Mouse (Mus musculus) CH12.LX (cell line): ENCODE results near the gene Daglb. TPM values are rescaled to one million over a fixed set of nuclear protein-coding genes. Genes with fewer than 3 reads are reported as not detected.
A peak's percentile ranks its signal among the peaks of the same experiment; 100 is the strongest.

Experiments
- DNase-seq: peaks from one replicate; pipeline ENCODE4 v3.0.0-alpha.2; 2013; ENCODE audit errors: extremely low read depth
- H3K27ac ChIP-seq: 2 replicates; pipeline ENCODE4 v1.5.1; 2012; ENCODE audit warnings: low read depth, mild to moderate bottlenecking, control low read depth, moderate library complexity; ENCODE audit not compliant: insufficient read depth
- H3K27me3 ChIP-seq: replicated peaks from 2 replicates; pipeline ENCODE3; 2012; ENCODE audit warnings: inconsistent platforms
- H3K36me3 ChIP-seq, 2 experiments: replicated peaks in 1 of 2; 2 replicates each; pipeline versions ENCODE3 to v1.6.1; 2012; ENCODE audit warnings: inconsistent platforms in 1 of 2, low read length in 1 of 2, mild to moderate bottlenecking in 1 of 2, mixed read lengths in 1 of 2, moderate library complexity in 1 of 2; ENCODE audit not compliant: control insufficient read depth in 1 of 2, insufficient read depth in 1 of 2
- H3K4me1 ChIP-seq, 2 experiments: 2 replicates each; pipeline ENCODE4 v1.6.1; 2012; ENCODE audit warnings: inconsistent platforms in 1 of 2, moderate library complexity in 1 of 2; ENCODE audit not compliant: insufficient read depth in 2 of 2, control insufficient read depth in 1 of 2
- H3K4me2 ChIP-seq: 2 replicates; pipeline ENCODE4 v1.6.1; 2012; ENCODE audit warnings: low read depth, mild to moderate bottlenecking, control low read depth; ENCODE audit not compliant: poor library complexity, insufficient read depth, severe bottlenecking
- H3K4me3 ChIP-seq, 3 experiments: fragments of 150-350 bp in 1 of 3; sonication (generic) in 1 of 3; replicated peaks in 1 of 3; 2 replicates each; pipeline versions ENCODE3 to v1.5.1; 2011 to 2012; ENCODE audit warnings: low read depth in 2 of 3, low read length in 2 of 3, mild to moderate bottlenecking in 2 of 3, moderate library complexity in 2 of 3, control low read depth in 1 of 3, improper control_type of control experiment in 1 of 3, inconsistent platforms in 1 of 3, mixed read lengths in 1 of 3; ENCODE audit not compliant: poor library complexity in 1 of 3
- H3K79me2 ChIP-seq: replicated peaks from 2 replicates; pipeline ENCODE4 v1.6.1; 2012; ENCODE audit warnings: mild to moderate bottlenecking, moderate library complexity; ENCODE audit not compliant: control insufficient read depth, poor library complexity, insufficient read depth, severe bottlenecking; ENCODE audit errors: extremely low read depth
- H3K9ac ChIP-seq: 2 replicates; pipeline ENCODE4 v1.6.1; 2012; ENCODE audit warnings: low read depth, mild to moderate bottlenecking, control low read depth, moderate library complexity; ENCODE audit not compliant: insufficient read depth
- H3K9me3 ChIP-seq: replicated peaks from 2 replicates; pipeline ENCODE3; 2012; ENCODE audit warnings: low read length, inconsistent platforms, mixed read lengths
- BHLHE40 ChIP-seq: IDR thresholded peaks from 2 replicates; pipeline ENCODE4 v1.6.1; 2011; ENCODE audit warnings: mild to moderate bottlenecking, low read depth, low read length, improper control_type of control experiment
- CHD1 ChIP-seq: IDR thresholded peaks from 2 replicates; pipeline ENCODE4 v1.6.1; 2012; ENCODE audit warnings: low read depth, low read length, improper control_type of control experiment, inconsistent platforms
- CTCF ChIP-seq, 2 experiments: IDR thresholded peaks in 1 of 2; conservative IDR thresholded peaks in 1 of 2; 2 replicates each; pipeline ENCODE4 v1.5.1; 2011 to 2012; ENCODE audit warnings: low read depth in 2 of 2, low read length in 2 of 2, improper control_type of control experiment in 1 of 2, inconsistent platforms in 1 of 2, mild to moderate bottlenecking in 1 of 2, moderate library complexity in 1 of 2
- GABPA ChIP-seq: IDR thresholded peaks from 2 replicates; pipeline ENCODE4 v1.6.1; 2012; ENCODE audit warnings: low read depth, low read length, improper control_type of control experiment, inconsistent platforms; ENCODE audit not compliant: insufficient replicate concordance
- HCFC1 ChIP-seq: IDR thresholded peaks from 2 replicates; pipeline ENCODE4 v1.6.1; 2012; ENCODE audit warnings: low read depth, mild to moderate bottlenecking, inconsistent platforms, low read length, improper control_type of control experiment
- IRF4 ChIP-seq: IDR thresholded peaks from 2 replicates; pipeline ENCODE4 v1.6.1; 2014; ENCODE audit warnings: low read depth, mild to moderate bottlenecking, inconsistent platforms, low read length, improper control_type of control experiment
- JUN ChIP-seq: IDR thresholded peaks from 2 replicates; pipeline ENCODE4 v1.6.1; 2011; ENCODE audit warnings: low read depth, mild to moderate bottlenecking, low read length, improper control_type of control experiment, moderate library complexity; ENCODE audit not compliant: insufficient read depth
- JUND ChIP-seq: conservative IDR thresholded peaks from 2 replicates; pipeline ENCODE4 v1.6.1; 2011; ENCODE audit warnings: low read depth, low read length, improper control_type of control experiment
- KAT2A ChIP-seq: IDR thresholded peaks from 2 replicates; pipeline ENCODE4 v1.6.1; 2012; ENCODE audit warnings: low read length, improper control_type of control experiment, inconsistent platforms; ENCODE audit not compliant: insufficient replicate concordance
- MAX ChIP-seq: IDR thresholded peaks from 2 replicates; pipeline ENCODE4 v1.6.1; 2011; ENCODE audit warnings: low read length, improper control_type of control experiment
- MAZ ChIP-seq: IDR thresholded peaks from 2 replicates; pipeline ENCODE4 v1.6.1; 2012; ENCODE audit warnings: low read depth, mild to moderate bottlenecking, inconsistent platforms, low read length, improper control_type of control experiment, moderate library complexity
- MEF2A ChIP-seq: IDR thresholded peaks from 2 replicates; pipeline ENCODE4 v1.6.1; 2014; ENCODE audit warnings: low read depth, mild to moderate bottlenecking, inconsistent platforms, low read length, improper control_type of control experiment, borderline replicate concordance
- MXI1 ChIP-seq: IDR thresholded peaks from 2 replicates; pipeline ENCODE4 v1.6.1; 2011; ENCODE audit warnings: mild to moderate bottlenecking, low read depth, low read length, improper control_type of control experiment
- MYC ChIP-seq: IDR thresholded peaks from 2 replicates; pipeline ENCODE4 v1.6.1; 2011; ENCODE audit warnings: low read depth, mild to moderate bottlenecking, improper control_type of control experiment, low read length
- NELFE ChIP-seq: IDR thresholded peaks from 2 replicates; pipeline ENCODE4 v1.6.1; 2011; ENCODE audit warnings: low read depth, low read length, improper control_type of control experiment
- PAX5 ChIP-seq: IDR thresholded peaks from 2 replicates; pipeline ENCODE4 v1.6.1; 2012; ENCODE audit warnings: low read length, inconsistent platforms, mixed read lengths
- RAD21 ChIP-seq: IDR thresholded peaks from 2 replicates; pipeline ENCODE4 v1.6.1; 2011; ENCODE audit warnings: low read depth, mild to moderate bottlenecking, low read length, improper control_type of control experiment, moderate library complexity
- RCOR1 ChIP-seq: conservative IDR thresholded peaks from 2 replicates; pipeline ENCODE4 v1.6.1; 2012; ENCODE audit warnings: low read depth, mild to moderate bottlenecking, inconsistent platforms, low read length, improper control_type of control experiment
- SIN3A ChIP-seq: IDR thresholded peaks from 2 replicates; pipeline ENCODE4 v1.6.1; 2012; ENCODE audit warnings: low read length, improper control_type of control experiment, inconsistent platforms
- TCF12 ChIP-seq: IDR thresholded peaks from 2 replicates; pipeline ENCODE4 v1.6.1; 2014; ENCODE audit warnings: low read depth, mild to moderate bottlenecking, inconsistent platforms, low read length, improper control_type of control experiment
- UBTF ChIP-seq: IDR thresholded peaks from 2 replicates; pipeline ENCODE4 v1.6.1; 2012; ENCODE audit warnings: low read depth, mild to moderate bottlenecking, inconsistent platforms, low read length, improper control_type of control experiment, moderate library complexity
- USF1 ChIP-seq: IDR thresholded peaks from 2 replicates; pipeline ENCODE4 v1.6.1; 2014; ENCODE audit warnings: low read depth, mild to moderate bottlenecking, inconsistent platforms, low read length, improper control_type of control experiment
- USF2 ChIP-seq: conservative IDR thresholded peaks from 2 replicates; pipeline ENCODE4 v1.6.1; 2011; ENCODE audit warnings: low read depth, low read length, improper control_type of control experiment
- ZC3H11A ChIP-seq: IDR thresholded peaks from 2 replicates; pipeline ENCODE4 v1.6.1; 2012; ENCODE audit warnings: low read depth, mild to moderate bottlenecking, inconsistent platforms, low read length, improper control_type of control experiment
- ZMIZ1 ChIP-seq: IDR thresholded peaks from 2 replicates; pipeline ENCODE4 v1.6.1; 2012; ENCODE audit warnings: low read depth, mild to moderate bottlenecking, inconsistent platforms, low read length, improper control_type of control experiment
- ZNF384 ChIP-seq: IDR thresholded peaks from 2 replicates; pipeline ENCODE4 v1.6.1; 2012; ENCODE audit warnings: low read depth, low read length, improper control_type of control experiment, inconsistent platforms
- dilution Hi-C: fragments of 300-500 bp; cut with MboI; formaldehyde crosslinking; loops from 2 replicates; pipeline ENCODE4 v1.14.3; 2020; ENCODE audit warnings: low sequenced_read_pairs; ENCODE audit not compliant: extremely low pct_unique_long_range_greater_than_20kb, extremely low pct_ligation_motif_present
- in situ Hi-C: fragments of 300-500 bp; cut with MboI; formaldehyde crosslinking; loops from 3 replicates; pipeline ENCODE4 v1.14.3; 2019; ENCODE audit warnings: low sequenced_read_pairs, low pct_ligation_motif_present, low pct_unique_long_range_greater_than_20kb, mixed read lengths
- polyA plus RNA-seq: library from polyadenylated mRNA; unstranded; fragments of >175 nt; gene quantifications from 2 replicates; pipeline ENCODE4 v1.2.1, GENCODE M21; 2012; ENCODE audit warnings: low read depth; ENCODE audit not compliant: insufficient read length
- total RNA-seq, 2 experiments: library from RNA; depleted of rRNA; stranded (reverse); fragments of 300-350 nt in 1 of 2; fragments of >200 nt in 1 of 2; gene quantifications; 2 replicates each; pipeline ENCODE4 v1.2.3; 2012 to 2014

Daglb gene
- total and polyA plus RNA-seq, 3 experiments, result 10.4 to 11.9 (median 11.4) TPM

- no peak for TF ChIP-seq GABPA
- TF ChIP-seq PAX5, result no peak
- TF ChIP-seq RAD21, result peak; percentile 84
- TF ChIP-seq MAZ, result no peak
- peak; percentile 86 to 92 for TF ChIP-seq CTCF (conservative IDR thresholded peaks at IDR 0.05 in 1 of 2, IDR thresholded peaks at IDR 0.05 in 1 of 2; ENCODE audit: low read depth in 2 of 2, low read length in 2 of 2)
- TF ChIP-seq HCFC1, result no peak
- TF ChIP-seq MXI1, result peak; percentile 71; the same call in 1 of the 2 replicates
- no peak for TF ChIP-seq ZMIZ1
- TF ChIP-seq RCOR1, result no peak
- peak; percentile 53; the same call in 1 of the 2 replicates for TF ChIP-seq SIN3A
- no peak for TF ChIP-seq ZNF384
- TF ChIP-seq KAT2A, result no peak
- no peak for TF ChIP-seq BHLHE40
- no peak for TF ChIP-seq JUND
- 0 out of 2 replicates have a peak, but pooled peaks have one; percentile 76 for TF ChIP-seq MAX
- TF ChIP-seq ZC3H11A, result no peak
- no peak; the same call in 1 of the 2 replicates for TF ChIP-seq NELFE
- no peak for TF ChIP-seq UBTF
These were observed 83.0 kb downstream of the Daglb start (continued) for GRCm38 (mm10) chr5:143547384-143547783.

GRCm38 (mm10) chr5:143547866-143548265 lies 83.5 kb downstream of the Daglb start:
- Histone ChIP-seq H3K9me3 (no peaks in the 10 kb centered on the region), H3K4me1 (peaks cover 0 to 26% of the 10 kb centered on the region in 2 experiments; a peak in 2 of 4 replicates), H3K4me3 (peak overlapping the region in 2 of 3 experiments; percentile 8 to 60), H3K79me2 (no peaks in the 10 kb centered on the region), H3K9ac (peak overlapping the region; percentile 32; the same call in 1 of the 2 replicates), H3K27ac (no peak overlapping the region), H3K27me3 (peaks cover 21% of the 10 kb centered on the region), H3K4me2 (peak overlapping the region; percentile 78), H3K36me3 (peaks cover 0 to 12% of the 10 kb centered on the region in 2 experiments)
- in situ Hi-C loops (loop anchor here (5.0 kb wide), 1 partner anchor 111 kb away; no protein-coding TSS in a partner anchor), dilution Hi-C loops (no loop called here)
- TF ChIP-seq GABPA (no peak), MAX (no peak), MEF2A (no peak), TCF12 (no peak), IRF4 (no peak), MYC (no peak), USF2 (no peak), CHD1 (no peak), JUN (no peak), USF1 (no peak)
- peak; percentile 17 for DNase-seq
